Mouse (Mus musculus): ENCODE results near the gene Hoxa2. TPM values are rescaled to one million over a fixed set of nuclear protein-coding genes. Genes with fewer than 3 reads are reported as not detected.

The Hoxa2 gene
- polyA plus RNA-seq (2015; fragmentation: Nextera tagmentation; extraction: Ambion mirVana), result 9.5 and 10.2 TPM in 2 replicates

GRCm38 (mm10) chr6:52164626-52165440 lies at the start of gene Hoxa2:
TSS of gene Hoxa2 (minus strand) at chr6:52164831.
- Histone ChIP-seq H3K4me2 (ENCODE audit: low read depth, low read length) (peak within 1 kb of the TSS; percentile 96), H3K4me3 (ENCODE audit: low read length) (peak within 1 kb of the TSS; percentile 58), H3K9me3 (ENCODE audit: control insufficient read depth, low read length) (no peaks in the 10 kb centered on the region), H3K27me3 (ENCODE audit: control insufficient read depth, insufficient read depth, low read depth, low read length) (peaks cover 20% of the 10 kb centered on the region), H3K27ac (ENCODE audit: low read length) (peak within 1 kb of the TSS; percentile 96), H3K36me3 (ENCODE audit: control insufficient read depth, insufficient read depth, low read length) (no peaks in the 10 kb centered on the region), H3K9ac (ENCODE audit: low read length) (peak within 1 kb of the TSS; percentile 80), H3K4me1 (replicated peaks; ENCODE audit: control insufficient read depth, insufficient read depth, low read length) (peaks cover 7% of the 10 kb centered on the region)
- ATAC-seq (ENCODE audit: low read depth), result peak; percentile 55
- WGBS, result under 1% methylated on average over 25 of the region's 25 CpGs

- H3K4me2 ChIP-seq (ENCODE audit: low read depth, low read length), result no peak overlapping the region
- no peak overlapping the region for H3K27ac ChIP-seq (ENCODE audit: low read length)
- H3K27me3 ChIP-seq (ENCODE audit: control insufficient read depth, insufficient read depth, low read depth, low read length), result peaks cover 82% of the 10 kb centered on the region
Measured at GRCm38 (mm10) chr6:52214271-52214670, 49.6 kb upstream of the Hoxa2 start.

GRCm38 (mm10) chr6:52213119-52213986 lies 48.7 kb upstream of the Hoxa2 start, which contains the start of the genes Hoxa3 and Gm28308:
TSS of gene Hoxa3 (minus strand) at chr6:52213336.
TSS of gene Gm28308 (minus strand) at chr6:52213339.
- no peaks in the 10 kb centered on the region for H3K9me3 ChIP-seq (ENCODE audit: control insufficient read depth, low read length)
- 9% methylated on average over 38 of the region's 38 CpGs for WGBS
- peak within 1 kb of the TSS; percentile 65 for H3K4me2 ChIP-seq (ENCODE audit: low read depth, low read length)
- peaks cover 12% of the 10 kb centered on the region for H3K4me1 ChIP-seq (replicated peaks; ENCODE audit: control insufficient read depth, insufficient read depth, low read length)
- peak within 1 kb of the TSS; percentile 60 for H3K9ac ChIP-seq (ENCODE audit: low read length)
- peak; percentile 38 for ATAC-seq (ENCODE audit: low read depth)
- no peaks in the 10 kb centered on the region for H3K36me3 ChIP-seq (ENCODE audit: control insufficient read depth, insufficient read depth, low read length)
- H3K27me3 ChIP-seq (ENCODE audit: control insufficient read depth, insufficient read depth, low read depth, low read length), result peaks cover 78% of the 10 kb centered on the region
- peak within 1 kb of the TSS; percentile 44 for H3K4me3 ChIP-seq (ENCODE audit: low read length)
- peak within 1 kb of the TSS; percentile 45 for H3K27ac ChIP-seq (ENCODE audit: low read length)

More at GRCm38 (mm10) chr6:52214271-52214670, 49.6 kb upstream of the Hoxa2 start:
- H3K9me3 ChIP-seq (ENCODE audit: control insufficient read depth, low read length), result no peaks in the 10 kb centered on the region
- peaks cover 12% of the 10 kb centered on the region for H3K4me1 ChIP-seq (replicated peaks; ENCODE audit: control insufficient read depth, insufficient read depth, low read length)
- H3K36me3 ChIP-seq (ENCODE audit: control insufficient read depth, insufficient read depth, low read length), result no peaks in the 10 kb centered on the region
- H3K4me3 ChIP-seq (ENCODE audit: low read length), result no peak overlapping the region
- no peak for ATAC-seq (ENCODE audit: low read depth)
- no peak overlapping the region for H3K9ac ChIP-seq (ENCODE audit: low read length)
- 29% methylated on average over 5 of the region's 5 CpGs for WGBS

- 6% methylated on average over 22 of the region's 22 CpGs for WGBS
- peak overlapping the region; percentile 28 for H3K27ac ChIP-seq (ENCODE audit: low read length)
Measured at GRCm38 (mm10) chr6:52212556-52213118, 48.0 kb upstream of the Hoxa2 start.

GRCm38 (mm10) chr6:52211961-52212360 lies 47.3 kb upstream of the Hoxa2 start:
- Histone ChIP-seq H3K9ac (ENCODE audit: low read length) (peak overlapping the region; percentile 60), H3K27ac (ENCODE audit: low read length) (peak overlapping the region; percentile 28; the same call in 1 of the 2 replicates), H3K9me3 (ENCODE audit: control insufficient read depth, low read length) (no peaks in the 10 kb centered on the region), H3K27me3 (ENCODE audit: control insufficient read depth, insufficient read depth, low read depth, low read length) (peaks cover 76% of the 10 kb centered on the region), H3K4me1 (replicated peaks; ENCODE audit: control insufficient read depth, insufficient read depth, low read length) (peaks cover 5% of the 10 kb centered on the region), H3K4me2 (ENCODE audit: low read depth, low read length) (peak overlapping the region; percentile 65), H3K4me3 (ENCODE audit: low read length) (peak overlapping the region; percentile 44), H3K36me3 (ENCODE audit: control insufficient read depth, insufficient read depth, low read length) (no peaks in the 10 kb centered on the region)
- 5% methylated on average over 13 of the region's 13 CpGs for WGBS
- no peak for ATAC-seq (ENCODE audit: low read depth)

More at GRCm38 (mm10) chr6:52212556-52213118, 48.0 kb upstream of the Hoxa2 start:
- Histone ChIP-seq H3K4me2 (ENCODE audit: low read depth, low read length) (peak overlapping the region; percentile 65), H3K36me3 (ENCODE audit: control insufficient read depth, insufficient read depth, low read length) (no peaks in the 10 kb centered on the region), H3K4me3 (ENCODE audit: low read length) (peak overlapping the region; percentile 44), H3K9ac (ENCODE audit: low read length) (peak overlapping the region; percentile 60), H3K9me3 (ENCODE audit: control insufficient read depth, low read length) (no peaks in the 10 kb centered on the region), H3K4me1 (replicated peaks; ENCODE audit: control insufficient read depth, insufficient read depth, low read length) (peaks cover 11% of the 10 kb centered on the region), H3K27me3 (ENCODE audit: control insufficient read depth, insufficient read depth, low read depth, low read length) (peaks cover 75% of the 10 kb centered on the region)
- ATAC-seq (ENCODE audit: low read depth), result peak; percentile 7; the same call in 1 of the 2 replicates

GRCm38 (mm10) chr6:52211170-52211935 lies 46.7 kb upstream of the Hoxa2 start:
- H3K36me3 ChIP-seq (ENCODE audit: control insufficient read depth, insufficient read depth, low read length), result no peaks in the 10 kb centered on the region
- peak overlapping the region; percentile 12; the same call in 1 of the 2 replicates for H3K27ac ChIP-seq (ENCODE audit: low read length)
- no peaks in the 10 kb centered on the region for H3K9me3 ChIP-seq (ENCODE audit: control insufficient read depth, low read length)
- under 1% methylated on average over 37 of the region's 37 CpGs for WGBS
- H3K9ac ChIP-seq (ENCODE audit: low read length), result peak overlapping the region; percentile 62
- H3K27me3 ChIP-seq (ENCODE audit: control insufficient read depth, insufficient read depth, low read depth, low read length), result peaks cover 75% of the 10 kb centered on the region
- ATAC-seq (ENCODE audit: low read depth), result peak; percentile 61
- H3K4me2 ChIP-seq (ENCODE audit: low read depth, low read length), result peak overlapping the region; percentile 65
- H3K4me1 ChIP-seq (replicated peaks; ENCODE audit: control insufficient read depth, insufficient read depth, low read length), result peaks cover 2% of the 10 kb centered on the region; the same call in 1 of the 2 replicates
- peak overlapping the region; percentile 44 for H3K4me3 ChIP-seq (ENCODE audit: low read length)

GRCm38 (mm10) chr6:52209685-52210046 lies 45.0 kb upstream of the Hoxa2 start:
- no peaks in the 10 kb centered on the region; the same call in 1 of the 2 replicates for H3K4me1 ChIP-seq (replicated peaks; ENCODE audit: control insufficient read depth, insufficient read depth, low read length)
- H3K4me2 ChIP-seq (ENCODE audit: low read depth, low read length), result peak overlapping the region; percentile 62
- peak overlapping the region; percentile 47 for H3K4me3 ChIP-seq (ENCODE audit: low read length)
- no peaks in the 10 kb centered on the region for H3K36me3 ChIP-seq (ENCODE audit: control insufficient read depth, insufficient read depth, low read length)
- ATAC-seq (ENCODE audit: low read depth), result no peak
- no peak overlapping the region for H3K27ac ChIP-seq (ENCODE audit: low read length)
- 37% methylated on average over 12 of the region's 12 CpGs for WGBS
- peak overlapping the region; percentile 4; the same call in 1 of the 2 replicates for H3K9ac ChIP-seq (ENCODE audit: low read length)
- peaks cover 64% of the 10 kb centered on the region for H3K27me3 ChIP-seq (ENCODE audit: control insufficient read depth, insufficient read depth, low read depth, low read length)
- no peaks in the 10 kb centered on the region for H3K9me3 ChIP-seq (ENCODE audit: control insufficient read depth, low read length)

Measured in lung, embryonic 16.5 days (tissue).